Mouse (Mus musculus) ES-Bruce4 (cell line): ENCODE results near the gene Slco6c1. TPM values are rescaled to one million over a fixed set of nuclear protein-coding genes. Genes with fewer than 3 reads are reported as not detected.

Source experiments
- H3K27ac ChIP-seq: 2 replicates; pipeline ENCODE4 v1.5.1; 2012; ENCODE audit warnings: low read length, inconsistent platforms; ENCODE audit not compliant: insufficient read depth
- H3K27me3 ChIP-seq: 2 replicates; pipeline ENCODE4 v1.6.1; 2012; ENCODE audit warnings: mild to moderate bottlenecking, low read length, inconsistent platforms; ENCODE audit not compliant: control insufficient read depth, poor library complexity, insufficient read depth, severe bottlenecking
- H3K36me3 ChIP-seq: 2 replicates; pipeline ENCODE4 v1.6.1; 2012; ENCODE audit warnings: inconsistent platforms, mild to moderate bottlenecking, low read length, moderate library complexity; ENCODE audit not compliant: control insufficient read depth, poor library complexity, insufficient read depth, severe bottlenecking
- H3K4me1 ChIP-seq: one replicate; pipeline ENCODE4 v1.8.1; 2011; ENCODE audit warnings: low read length; ENCODE audit not compliant: control insufficient read depth, insufficient read depth
- H3K4me3 ChIP-seq: 2 replicates; pipeline ENCODE4 v1.5.1; 2011; ENCODE audit warnings: low read depth, mild to moderate bottlenecking, low read length
- H3K9ac ChIP-seq: 2 replicates; pipeline ENCODE4 v1.6.1; 2012; ENCODE audit warnings: low read depth, mild to moderate bottlenecking, inconsistent platforms; ENCODE audit not compliant: poor library complexity, severe bottlenecking
- H3K9me3 ChIP-seq: replicated peaks from 2 replicates; pipeline ENCODE4 v1.6.1; 2012; ENCODE audit warnings: mild to moderate bottlenecking, low read length, inconsistent platforms; ENCODE audit not compliant: control insufficient read depth, poor library complexity, insufficient read depth, severe bottlenecking
- CTCF ChIP-seq: IDR thresholded peaks from one replicate; pipeline ENCODE4 v1.8.1; 2011; ENCODE audit warnings: low read depth, low read length
- EP300 ChIP-seq: IDR thresholded peaks from 2 replicates; pipeline ENCODE4 v1.6.1; 2011; ENCODE audit warnings: low read depth, low read length; ENCODE audit not compliant: insufficient read depth
- POLR2A ChIP-seq: IDR thresholded peaks from one replicate; pipeline ENCODE4 v1.8.1; 2011; ENCODE audit warnings: low read length; ENCODE audit not compliant: insufficient read depth
- polyA plus RNA-seq: library from polyadenylated mRNA; stranded (reverse); fragments of >200 nt; gene quantifications from 2 replicates; pipeline ENCODE4 v1.2.4, GENCODE M21; 2011; ENCODE audit warnings: low read depth; ENCODE audit not compliant: missing spikeins, insufficient read depth, insufficient read length

Slco6c1 gene
- polyA plus RNA-seq: not detected in 2 replicates

DNA sequence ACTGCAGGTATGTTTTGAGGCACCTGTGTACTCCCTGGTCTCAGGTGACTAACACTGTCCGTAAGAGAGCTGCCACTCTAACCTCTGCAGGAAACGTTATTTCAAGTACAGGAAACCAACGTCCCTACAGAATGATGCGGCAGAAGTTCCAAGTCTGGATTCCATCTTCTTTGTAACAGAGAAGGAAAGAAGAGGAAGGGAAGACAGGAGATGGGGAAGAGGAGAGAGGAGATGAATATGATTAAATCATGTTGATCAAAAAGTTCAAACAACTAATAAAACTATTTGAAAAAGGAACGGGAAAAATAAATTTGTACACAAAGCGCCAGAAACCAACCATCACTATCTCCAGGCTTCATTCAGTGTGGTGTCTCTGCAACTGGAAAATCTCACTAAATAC, at the start of gene Slco6c1:
TSS of gene Slco6c1 (minus strand) at position 101 of the 400 bp plus-strand sequence.
- Histone ChIP-seq H3K36me3 (no peaks in the 10 kb centered on the region), H3K27me3 (no peaks in the 10 kb centered on the region), H3K9ac (no peak within 1 kb of the TSS), H3K27ac (no peak within 1 kb of the TSS), H3K4me1 (no peaks in the 10 kb centered on the region), H3K4me3 (no peak within 1 kb of the TSS), H3K9me3 (no peaks in the 10 kb centered on the region)
- TF ChIP-seq EP300: no peak
- no peak for TF ChIP-seq POLR2A

DNA sequence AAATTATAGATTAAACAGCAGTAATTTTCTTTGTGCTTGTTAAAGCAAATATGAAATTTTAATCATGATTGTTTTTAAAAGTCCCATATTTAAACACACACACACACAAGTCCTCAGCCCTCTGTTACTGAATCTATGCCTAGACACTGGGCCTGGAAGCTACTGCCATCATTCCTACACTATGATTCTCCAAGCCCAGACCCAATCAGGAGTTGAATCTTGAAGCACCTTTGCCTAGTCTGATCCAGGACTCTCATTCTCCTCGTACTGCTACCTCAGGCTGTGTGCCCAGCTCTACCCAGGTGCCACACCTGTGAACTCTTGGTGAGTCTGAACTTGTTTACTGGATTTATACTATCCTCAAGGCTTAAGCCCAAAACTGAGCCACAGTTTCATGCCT, 89.1 kb downstream of the Slco6c1 start:
- Histone ChIP-seq H3K4me3 (no peak overlapping the region), H3K9me3 (no peaks in the 10 kb centered on the region), H3K27ac (no peak overlapping the region), H3K9ac (no peak overlapping the region), H3K27me3 (no peaks in the 10 kb centered on the region), H3K36me3 (no peaks in the 10 kb centered on the region), H3K4me1 (no peaks in the 10 kb centered on the region)
- TF ChIP-seq CTCF: no peak
- TF ChIP-seq EP300: no peak
- no peak for TF ChIP-seq POLR2A

DNA sequence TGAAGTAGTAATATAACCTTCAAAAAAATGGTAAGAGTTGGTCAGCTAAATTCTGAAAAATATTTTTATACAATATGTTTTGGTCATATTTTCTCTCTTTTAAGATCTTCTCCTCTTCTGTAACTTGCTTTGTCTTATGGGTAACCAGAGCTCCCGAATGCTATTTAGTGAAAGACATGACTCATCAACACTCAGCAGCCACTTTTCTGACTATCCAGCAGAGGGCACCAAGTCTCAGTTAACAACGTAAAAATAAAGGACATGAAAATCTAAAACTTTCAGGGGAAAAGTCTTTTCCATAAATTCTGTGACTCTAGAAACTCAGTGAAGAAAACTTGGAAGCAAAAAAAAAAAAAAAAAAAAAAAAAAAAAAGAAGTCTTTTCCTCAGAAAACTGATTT, 89.6 kb downstream of the Slco6c1 start:
- H3K9ac ChIP-seq: no peak overlapping the region
- H3K4me1 ChIP-seq: no peaks in the 10 kb centered on the region
- H3K36me3 ChIP-seq: no peaks in the 10 kb centered on the region
- no peaks in the 10 kb centered on the region for H3K27me3 ChIP-seq
- H3K27ac ChIP-seq: no peak overlapping the region
- no peaks in the 10 kb centered on the region for H3K9me3 ChIP-seq
- H3K4me3 ChIP-seq: no peak overlapping the region
- TF ChIP-seq EP300 (no peak), POLR2A (no peak), CTCF (no peak)

DNA sequence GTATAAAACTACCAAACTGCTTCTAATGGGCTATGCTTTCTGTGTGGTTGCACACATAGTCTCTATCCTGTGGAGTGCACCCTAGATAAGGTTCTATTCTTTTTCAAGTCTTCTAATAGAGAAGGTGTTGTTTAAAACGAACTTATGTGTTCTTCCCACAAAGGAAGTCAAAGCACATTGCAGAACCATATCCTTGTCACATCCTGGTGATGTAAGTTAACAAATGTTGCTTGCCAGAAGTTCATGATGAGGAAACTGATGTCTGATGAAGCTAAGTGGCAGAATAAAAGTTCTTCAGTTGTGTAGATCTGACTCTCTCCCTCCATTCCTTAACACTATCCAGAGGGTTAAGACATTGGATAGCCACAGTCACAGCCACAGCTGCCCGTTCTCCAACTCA, 90.1 kb downstream of the Slco6c1 start:
- H3K36me3 ChIP-seq: no peaks in the 10 kb centered on the region
- H3K9me3 ChIP-seq: no peaks in the 10 kb centered on the region
- no peak for TF ChIP-seq EP300
- TF ChIP-seq CTCF: no peak
- TF ChIP-seq POLR2A: no peak
- H3K4me1 ChIP-seq: no peaks in the 10 kb centered on the region
- H3K27ac ChIP-seq: no peak overlapping the region
- no peak overlapping the region for H3K4me3 ChIP-seq
- H3K27me3 ChIP-seq: no peaks in the 10 kb centered on the region
- no peak overlapping the region for H3K9ac ChIP-seq

DNA sequence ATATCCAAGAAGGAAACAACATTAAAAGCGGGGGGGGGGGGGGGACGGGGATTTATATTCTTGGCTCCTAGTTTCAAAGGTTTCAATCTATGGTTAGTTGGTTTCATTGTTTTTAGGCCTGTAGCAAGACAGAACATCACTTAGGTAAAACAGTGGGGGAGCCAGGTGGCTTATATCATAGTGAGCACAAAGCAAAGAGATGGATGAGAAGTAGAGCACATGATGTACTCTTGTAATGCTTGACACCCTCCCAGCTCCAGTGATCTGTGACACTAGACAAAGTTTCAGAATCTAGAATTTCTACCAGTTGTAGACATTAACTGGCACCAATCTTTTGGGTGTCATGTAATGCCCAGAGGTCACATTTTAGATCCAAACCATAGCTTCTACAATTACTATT, 106.7 kb downstream of the Slco6c1 start:
- Histone ChIP-seq H3K9me3 (no peaks in the 10 kb centered on the region), H3K27ac (no peak overlapping the region), H3K4me1 (no peaks in the 10 kb centered on the region), H3K27me3 (no peaks in the 10 kb centered on the region), H3K36me3 (no peaks in the 10 kb centered on the region), H3K9ac (no peak overlapping the region), H3K4me3 (no peak overlapping the region)
- TF ChIP-seq CTCF (no peak), POLR2A (no peak), EP300 (no peak)

DNA sequence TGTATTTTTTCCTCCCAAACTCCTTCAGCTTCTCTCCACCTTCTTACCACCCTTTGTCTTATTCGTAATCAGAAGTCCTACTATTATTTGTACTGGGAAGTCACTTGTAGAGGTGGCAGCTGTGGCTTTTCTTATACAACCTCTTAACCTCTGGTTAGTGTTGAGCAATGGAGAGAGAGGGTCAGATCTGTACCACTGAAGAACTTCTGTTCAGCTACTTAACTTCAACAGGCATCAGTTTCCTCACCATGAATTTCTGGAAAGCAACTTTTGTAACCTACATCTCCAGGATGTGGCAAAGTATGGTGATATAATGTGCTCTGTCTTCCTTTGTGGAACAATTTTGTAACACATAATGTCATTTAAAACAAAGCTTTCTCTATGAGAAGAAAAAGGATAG, 108.7 kb downstream of the Slco6c1 start:
- no peaks in the 10 kb centered on the region for H3K27me3 ChIP-seq
- H3K4me3 ChIP-seq: no peak overlapping the region
- TF ChIP-seq POLR2A (no peak), EP300 (no peak), CTCF (no peak)
- H3K4me1 ChIP-seq: no peaks in the 10 kb centered on the region
- no peaks in the 10 kb centered on the region for H3K36me3 ChIP-seq
- no peaks in the 10 kb centered on the region for H3K9me3 ChIP-seq
- no peak overlapping the region for H3K9ac ChIP-seq
- H3K27ac ChIP-seq: no peak overlapping the region
